Mouse (Mus musculus) liver, embryonic 14.5 days (tissue): Measurements from ENCODE around the gene Gm14147. TPM values are rescaled to one million over a fixed set of nuclear protein-coding genes. Genes with fewer than 3 reads are reported as not detected.
"Not testable (repeated sequence)": the region's sequence is repeated elsewhere in the genome, so short reads cannot be mapped to it uniquely, and the experiment has no call there.

Experiments used
- ATAC-seq: fragments of 200-750 bp; cut with Nextera tagmentation; 2 replicates; pipeline ENCODE4 v1.8.0; 2017; ENCODE audit warnings: moderate number of reproducible peaks, mild to moderate bottlenecking, moderate library complexity; ENCODE audit not compliant: insufficient read depth
- DNase-seq, 3 experiments: peaks; one replicate each; pipeline ENCODE4 v3.0.0-alpha.2; 2012 to 2013; ENCODE audit warnings: low read depth in 3 of 3, low spot score in 3 of 3
- H3K27ac ChIP-seq: fragments of 300-500 bp; sonication (generic); 2 replicates; pipeline ENCODE4 v1.5.1; 2014; ENCODE audit warnings: moderate library complexity, mild to moderate bottlenecking, control low read depth, inconsistent platforms
- H3K27me3 ChIP-seq: fragments of 300-500 bp; sonication (generic); 2 replicates; pipeline ENCODE4 v1.6.1; 2014; ENCODE audit warnings: mild to moderate bottlenecking, low read length, moderate library complexity; ENCODE audit not compliant: control insufficient read depth, insufficient read depth
- H3K36me3 ChIP-seq: fragments of 300-500 bp; sonication (generic); replicated peaks from 2 replicates; pipeline ENCODE4 v1.6.1; 2014; ENCODE audit warnings: low read depth; ENCODE audit not compliant: control insufficient read depth, insufficient read depth
- H3K4me1 ChIP-seq, 2 experiments: fragments of 200-500 bp in 1 of 2; fragments of 300-500 bp in 1 of 2; sonication (generic) in 1 of 2; replicated peaks; 2 replicates each; pipeline ENCODE4 v1.6.1; 2012 to 2014; ENCODE audit warnings: antibody characterized with exemption in 1 of 2, inconsistent platforms in 1 of 2, low read length in 1 of 2; ENCODE audit not compliant: control insufficient read depth in 2 of 2, insufficient read depth in 2 of 2
- H3K4me2 ChIP-seq: fragments of 300-500 bp; sonication (generic); 2 replicates; pipeline ENCODE4 v1.6.1; 2014; ENCODE audit warnings: low read depth, mild to moderate bottlenecking, control low read depth, moderate library complexity
- H3K4me3 ChIP-seq, 2 experiments: fragments of 200-500 bp in 1 of 2; fragments of 300-500 bp in 1 of 2; sonication (generic) in 1 of 2; 2 replicates each; pipeline ENCODE4 v1.5.1; 2012 to 2014; ENCODE audit warnings: low read depth in 2 of 2, low read length in 2 of 2, mild to moderate bottlenecking in 2 of 2, control low read depth in 1 of 2, inconsistent platforms in 1 of 2, moderate library complexity in 1 of 2; ENCODE audit not compliant: insufficient read depth in 1 of 2
- H3K9ac ChIP-seq: fragments of 300-500 bp; sonication (generic); replicated peaks from 2 replicates; pipeline ENCODE4 v1.6.1; 2014; ENCODE audit warnings: mild to moderate bottlenecking, control low read depth, moderate library complexity
- H3K9me3 ChIP-seq: fragments of 300-500 bp; sonication (generic); 2 replicates; pipeline ENCODE4 v1.6.1; 2016; ENCODE audit warnings: low read length, mixed read lengths; ENCODE audit not compliant: control insufficient read depth
- CTCF ChIP-seq: IDR thresholded peaks from 2 replicates; pipeline ENCODE4 v1.5.1; 2016; ENCODE audit warnings: antibody characterized with exemption, low read depth, control low read depth
- EP300 ChIP-seq: IDR thresholded peaks from 2 replicates; pipeline ENCODE4 v1.6.1; 2016; ENCODE audit warnings: antibody characterized with exemption, low read depth
- WGBS: fragments of 180-500 bp; shearing (Covaris S2); extraction: QIAGEN DNeasy Blood & Tissue Kit; methylation state at CpG from one replicate; pipeline ENCODE4 v1.1.7; 2014; ENCODE audit not compliant: insufficient replicate concordance; 5-methylcytosine and 5-hydroxymethylcytosine counted together
- polyA plus RNA-seq, 2 experiments: library from polyadenylated mRNA; depleted of rRNA in 1 of 2; stranded (reverse) in 1 of 2; unstranded in 1 of 2; fragments of >200 nt; fragmentation: Nextera tagmentation in 1 of 2; extraction: Ambion mirVana in 1 of 2; gene quantifications; 2 replicates each; pipeline versions ENCODE4 v1.2.1 to v1.2.3; 2012 to 2014

Gm14147 gene
- not detected in 2 replicates for polyA plus RNA-seq (2012; rRNA removed)
- polyA plus RNA-seq (2014; fragmentation: Nextera tagmentation; extraction: Ambion mirVana) = not detected in 2 replicates

- not testable (repeated sequence) for DNase-seq, ATAC-seq, H3K4me3 ChIP-seq, H3K9me3 ChIP-seq, H3K4me2 ChIP-seq, H3K27ac ChIP-seq, H3K36me3 ChIP-seq, H3K27me3 ChIP-seq, H3K4me1 ChIP-seq, H3K9ac ChIP-seq
- WGBS = no CpG with 5 or more reads among the region's 3 CpGs
These were observed at the start of gene Gm14147 for GRCm38 (mm10) chr2:151097945-151098344. Gene Gm14147 (plus strand): TSS chr2:151098245.

- Histone ChIP-seq H3K4me3 (no peak overlapping the region), H3K9me3 (no peaks in the 10 kb centered on the region), H3K36me3 (no peaks in the 10 kb centered on the region), H3K27ac (no peak overlapping the region), H3K9ac (no peak overlapping the region), H3K4me1 (no peaks in the 10 kb centered on the region), H3K27me3 (no peaks in the 10 kb centered on the region), H3K4me2 (no peak overlapping the region)
- ATAC-seq = no peak
- TF ChIP-seq EP300 (no peak), CTCF (no peak)
- DNase-seq = no peak
- 62% methylated on average over 1 of the region's 1 CpGs for WGBS
These were observed 41.4 kb upstream of the Gm14147 start for GRCm38 (mm10) chr2:151056637-151057036.

DNA sequence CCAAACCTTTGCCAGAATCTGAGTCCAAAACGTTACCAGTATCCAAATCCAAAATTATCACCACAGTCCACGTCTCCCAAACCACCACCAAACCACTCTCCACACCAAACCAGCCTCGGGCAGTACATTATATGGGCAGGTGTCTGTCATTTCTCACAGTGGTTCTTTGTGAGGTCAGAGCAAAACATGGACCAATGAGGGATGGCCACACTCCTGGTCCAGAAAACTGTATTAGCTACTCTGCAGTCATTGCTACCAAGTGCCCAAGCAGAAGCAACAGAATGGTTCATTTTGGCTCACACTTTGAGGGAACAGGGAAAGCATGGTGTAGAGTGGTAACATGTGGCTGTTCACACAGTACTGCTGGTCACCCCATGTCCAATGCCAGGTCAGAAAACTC lies 5.8 kb upstream of the Gm14147 start, which contains the start of gene Gm14151:
TSS of gene Gm14151 (minus strand) at position 101 of the 400 bp plus-strand sequence.
- H3K9me3 ChIP-seq, H3K27me3 ChIP-seq, DNase-seq, H3K27ac ChIP-seq, H3K4me2 ChIP-seq, H3K36me3 ChIP-seq, ATAC-seq, H3K4me3 ChIP-seq, H3K9ac ChIP-seq, H3K4me1 ChIP-seq: not testable (repeated sequence)
- WGBS = no CpG with 5 or more reads among the region's 3 CpGs

Other genes with a start within 250 kb of the Gm14147 start
- gene Abhd12, start 193.5 kb upstream of the Gm14147 start, polyA plus RNA-seq (2012; rRNA removed) = 9.7 and 10.9 TPM in 2 replicates
- 14.8 and 17.9 TPM in 2 replicates for gene Abhd12, start 193.5 kb upstream of the Gm14147 start, polyA plus RNA-seq (2014; fragmentation: Nextera tagmentation; extraction: Ambion mirVana)
- gene Gins1, start 192.8 kb upstream of the Gm14147 start, polyA plus RNA-seq (2012; rRNA removed) = 20.0 and 30.7 TPM in 2 replicates
- gene Gins1, start 192.8 kb upstream of the Gm14147 start, polyA plus RNA-seq (2014; fragmentation: Nextera tagmentation; extraction: Ambion mirVana) = 48.5 and 50.2 TPM in 2 replicates
- gene Ninl, start 58.9 kb upstream of the Gm14147 start, polyA plus RNA-seq (2012; rRNA removed) = 7.2 and 17.3 TPM in 2 replicates
- 7.0 and 9.8 TPM in 2 replicates for gene Ninl, start 58.9 kb upstream of the Gm14147 start, polyA plus RNA-seq (2014; fragmentation: Nextera tagmentation; extraction: Ambion mirVana)
- gene Nanp, start 58.8 kb upstream of the Gm14147 start, polyA plus RNA-seq (2012; rRNA removed) = 17.9 and 28.8 TPM in 2 replicates
- gene Nanp, start 58.8 kb upstream of the Gm14147 start, polyA plus RNA-seq (2014; fragmentation: Nextera tagmentation; extraction: Ambion mirVana) = 76.9 and 81.4 TPM in 2 replicates
- gene Gm14151, start 5.9 kb upstream of the Gm14147 start, polyA plus RNA-seq (2012; rRNA removed) = not detected in 2 replicates
- not detected in 2 replicates for gene Gm14151, start 5.9 kb upstream of the Gm14147 start, polyA plus RNA-seq (2014; fragmentation: Nextera tagmentation; extraction: Ambion mirVana)